18 mouse cellular contexts compared by ENCODE assay signal in the genomic region with DNA sequence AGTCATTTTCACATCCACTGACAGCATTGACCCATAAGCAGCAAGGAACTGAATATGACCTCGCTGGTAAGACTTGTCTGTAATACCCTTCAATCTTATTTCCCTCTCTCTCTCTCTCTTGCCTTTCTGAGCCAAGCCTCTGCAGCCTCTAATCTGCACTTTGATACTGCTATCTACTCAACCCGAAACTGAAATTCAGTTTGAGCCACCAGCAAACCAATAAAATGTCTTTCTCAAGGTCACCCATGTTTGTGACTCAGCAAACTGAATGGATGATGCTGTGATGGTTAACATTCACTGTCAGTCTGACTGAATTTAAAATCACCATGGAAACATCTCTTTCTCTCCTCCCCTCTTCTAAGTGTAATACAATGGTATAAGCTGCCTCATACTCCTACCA.
A peak's percentile ranks its signal among the peaks of the same experiment; 100 is the strongest.
DNase-seq lines count a peak whose midpoint lies in the region; TF ChIP-seq lines count a peak whose summit lies in the region.
"Had no signal": no experiment of that assay in that cellular context is flagged by ENCODE, and none has a peak within 500 bp of the region (broad histone marks: within the 10 kb centered on the region; RNA-seq: fewer than 3 reads in every experiment).

No protein-coding gene starts in this region.

- in situ Hi-C loops in CH12.LX (cut with MboI; ENCODE audit: low pct_ligation_motif_present, low pct_unique_long_range_greater_than_20kb, low sequenced_read_pairs), result no loop called here

- H3K4me2 ChIP-seq in CH12.LX (ENCODE audit: insufficient read depth, low read depth, poor library complexity, severe bottlenecking), result no peak overlapping the region; the same call in 1 of the 2 replicates
- H3K4me2 ChIP-seq: embryonic facial prominence, embryonic 12.5 days; forebrain, embryonic 13.5 days; forebrain, embryonic 15.5 days had no signal

- H3K9ac ChIP-seq in CH12.LX (ENCODE audit: insufficient read depth, low read depth), result no peak overlapping the region
- H3K9ac ChIP-seq: embryonic facial prominence, embryonic 12.5 days; forebrain, embryonic 13.5 days; forebrain, embryonic 15.5 days; forebrain, postnatal 0 days had no signal

- no peaks in the 10 kb centered on the region for H3K27me3 ChIP-seq in CH12.LX (replicated peaks)
- H3K27me3 ChIP-seq: embryonic facial prominence, embryonic 12.5 days; forebrain, embryonic 13.5 days; forebrain, embryonic 15.5 days had no signal

- TF ChIP-seq POLR2A in CH12.LX (IDR thresholded peaks at IDR 0.05; ENCODE audit: low read depth, low read length), result no peak

- dilution Hi-C loops in CH12.LX (cut with MboI; ENCODE audit: extremely low pct_ligation_motif_present, extremely low pct_unique_long_range_greater_than_20kb, low sequenced_read_pairs), result no loop called here

- H3K79me2 ChIP-seq in CH12.LX (replicated peaks; ENCODE audit: control insufficient read depth, extremely low read depth, insufficient read depth, poor library complexity, severe bottlenecking), result no peaks in the 10 kb centered on the region

- H3K4me3 ChIP-seq in CH12.LX (replicated peaks in 1 of 3; ENCODE audit: low read depth in 2 of 3, low read length in 2 of 3, poor library complexity in 1 of 3), result no peak overlapping the region
- H3K4me3 ChIP-seq: embryonic facial prominence, embryonic 10.5 days; embryonic facial prominence, embryonic 12.5 days; forebrain, embryonic 13.5 days; forebrain, embryonic 15.5 days had no signal

- no peaks in the 10 kb centered on the region for H3K36me3 ChIP-seq in CH12.LX (replicated peaks in 1 of 2; ENCODE audit: control insufficient read depth in 1 of 2, insufficient read depth in 1 of 2, low read length in 1 of 2)
- H3K36me3 ChIP-seq: embryonic facial prominence, embryonic 10.5 days; embryonic facial prominence, embryonic 12.5 days; forebrain, embryonic 15.5 days had no signal

- no peak for TF ChIP-seq CTCF in CH12.LX (conservative IDR thresholded peaks at IDR 0.05 in 1 of 2, IDR thresholded peaks at IDR 0.05 in 1 of 2; ENCODE audit: low read depth in 2 of 2, low read length in 2 of 2)

- TF ChIP-seq RAD21 in CH12.LX (IDR thresholded peaks at IDR 0.05; ENCODE audit: low read depth, low read length), result no peak

- no peaks in the 10 kb centered on the region for H3K9me3 ChIP-seq in CH12.LX (replicated peaks; ENCODE audit: low read length)
- H3K9me3 ChIP-seq: embryonic facial prominence, embryonic 10.5 days; embryonic facial prominence, embryonic 12.5 days; forebrain, embryonic 13.5 days; forebrain, embryonic 15.5 days had no signal

- H3K4me1 ChIP-seq in CH12.LX (ENCODE audit: control insufficient read depth in 1 of 2, insufficient read depth in 2 of 2), result peaks cover 3 to 7% of the 10 kb centered on the region in 2 experiments; a peak in 3 of 4 replicates
- H3K4me1 ChIP-seq: embryonic facial prominence, embryonic 10.5 days; embryonic facial prominence, embryonic 12.5 days; forebrain, embryonic 13.5 days; forebrain, embryonic 15.5 days had no signal

- peak; percentile 45 for DNase-seq in 416B (ENCODE audit: low read depth)
- DNase-seq in CH12.LX (ENCODE audit: extremely low read depth), result peak; percentile 40
- DNase-seq in R1 (ENCODE audit: low read depth, low spot score), result peak; percentile 4
- no peak for DNase-seq in frontal cortex, adult 2 months (ENCODE audit: extremely low spot score in 1 of 2, low spot score in 1 of 2)
- DNase-seq in urinary bladder, postnatal 14 days (ENCODE audit: low spot score), result no peak
- DNase-seq: adrenal gland, adult 8-10 months; adrenal gland, postnatal 25 days; B cell, adult 2 months; cerebellum, adult 11 months; cerebellum, adult 18-20 months; cerebellum, adult 9-10 months; cerebellum, postnatal 10 days; cerebellum, postnatal 25 days; forebrain, postnatal 0 days had no signal

- TF ChIP-seq EP300 in CH12.LX (IDR thresholded peaks at IDR 0.05; ENCODE audit: low read length), result no peak

- H3K27ac ChIP-seq in CH12.LX (ENCODE audit: insufficient read depth, low read depth), result no peak overlapping the region
- H3K27ac ChIP-seq: embryonic facial prominence, embryonic 10.5 days; embryonic facial prominence, embryonic 12.5 days; forebrain, embryonic 13.5 days; forebrain, embryonic 15.5 days had no signal

TF ChIP-seq in CH12.LX, 34 proteins besides CTCF, POLR2A, EP300 and RAD21:
- peak; percentile 26; the same call in 1 of the 2 replicates for TF ChIP-seq MAFK (IDR thresholded peaks at IDR 0.05; ENCODE audit: insufficient replicate concordance, low read length)
- no peak for TF ChIP-seq JUND (conservative IDR thresholded peaks at IDR 0.05; ENCODE audit: low read depth, low read length)
- TF ChIP-seq IRF4 (IDR thresholded peaks at IDR 0.05; ENCODE audit: low read depth, low read length), result peak; percentile 45; the same call in 1 of the 2 replicates
TF ChIP-seq in CH12.LX: peak in this region for 2.

Comparison
In these comparisons a context has a peak if more than half of its experiments do, and no peak if none do; other contexts are left out.
1. DNase-seq: peak in 416B (single experiment), CH12.LX (single experiment) and R1 (single experiment); none in frontal cortex, adult 2 months (0 of 2) and urinary bladder, postnatal 14 days (single experiment).